Mouse (Mus musculus) small intestine, adult 2 months (tissue): ENCODE results near the gene Actl6b. TPM values are rescaled to one million over a fixed set of nuclear protein-coding genes. Genes with fewer than 3 reads are reported as not detected.

Experiments
- H3K27ac ChIP-seq: fragments of 200-500 bp; 2 replicates; pipeline ENCODE4 v1.5.1; 2012; ENCODE audit warnings: low read depth, low read length, control low read depth, inconsistent platforms; ENCODE audit not compliant: insufficient read depth
- H3K27me3 ChIP-seq: fragments of 200-500 bp; 2 replicates; pipeline ENCODE4 v1.6.1; 2012; ENCODE audit warnings: mild to moderate bottlenecking, moderate library complexity, low read length, inconsistent platforms; ENCODE audit not compliant: control insufficient read depth, insufficient read depth
- H3K36me3 ChIP-seq: fragments of 200-500 bp; 2 replicates; pipeline ENCODE4 v1.6.1; 2012; ENCODE audit warnings: mild to moderate bottlenecking, low read length, control low read depth, inconsistent platforms; ENCODE audit not compliant: control insufficient read depth, insufficient read depth
- H3K4me1 ChIP-seq: fragments of 200-500 bp; 2 replicates; pipeline ENCODE4 v1.6.1; 2012; ENCODE audit warnings: low read length, inconsistent platforms, mixed read lengths; ENCODE audit not compliant: control insufficient read depth, insufficient read depth, insufficient read length
- H3K4me3 ChIP-seq: fragments of 200-500 bp; 2 replicates; pipeline ENCODE4 v1.5.1; 2012; ENCODE audit warnings: low read depth, mild to moderate bottlenecking, control low read depth, inconsistent platforms, low read length, moderate library complexity
- CTCF ChIP-seq: fragments of 200-500 bp; IDR thresholded peaks from 2 replicates; pipeline ENCODE4 v1.5.1; 2012; ENCODE audit warnings: low read depth, mild to moderate bottlenecking, control low read depth, inconsistent platforms, low read length, moderate library complexity, mixed read lengths; ENCODE audit not compliant: insufficient replicate concordance, insufficient read length; ENCODE audit errors: extremely low read depth
- POLR2A ChIP-seq: fragments of 200-500 bp; IDR thresholded peaks from 2 replicates; pipeline ENCODE4 v1.6.1; 2012; ENCODE audit warnings: low read depth, mild to moderate bottlenecking, control low read depth, inconsistent platforms, low read length, moderate library complexity
- WGBS: fragments of 180-500 bp; shearing (Covaris S2); methylation state at CpG from one replicate; pipeline ENCODE4 v1.1.7; 2018; 5-methylcytosine and 5-hydroxymethylcytosine counted together
- polyA plus RNA-seq: library from polyadenylated mRNA; depleted of rRNA; stranded (reverse); fragments of >200 nt; gene quantifications from 2 replicates; pipeline ENCODE4 v1.2.3, GENCODE M21; 2012; rRNA removed

Actl6b gene
- polyA plus RNA-seq, 1 experiment = 1.0 TPM

GRCm38 (mm10) chr5:137615347-137615746, 62.0 kb downstream of the Actl6b start:
- TF ChIP-seq CTCF = no peak
- TF ChIP-seq POLR2A = no peak
- Histone ChIP-seq H3K27ac (no peak overlapping the region), H3K36me3 (no peaks in the 10 kb centered on the region), H3K4me3 (no peak overlapping the region), H3K4me1 (peaks cover 13% of the 10 kb centered on the region), H3K27me3 (no peaks in the 10 kb centered on the region)
- 77% methylated on average over 7 of the region's 7 CpGs for whole genome bisulfite sequencing

Other genes starting within 250 kb of the Actl6b start
- gene Srrt, start 245.8 kb upstream of the Actl6b start, polyA plus RNA-seq = 60.3 and 109 TPM in 2 replicates
- gene Trip6, start 239.1 kb upstream of the Actl6b start, polyA plus RNA-seq = 7.6 and 8.2 TPM in 2 replicates
- gene Slc12a9, start 219.9 kb upstream of the Actl6b start, polyA plus RNA-seq = 9.2 and 14.8 TPM in 2 replicates
- gene Ephb4, start 203.4 kb upstream of the Actl6b start, polyA plus RNA-seq = 14.8 and 27.5 TPM in 2 replicates
- 0.98 and 2.3 TPM in 2 replicates for gene Zan, start 76.5 kb upstream of the Actl6b start, polyA plus RNA-seq
- 23.1 and 36.6 TPM in 2 replicates for gene Pop7, start 51.0 kb upstream of the Actl6b start, polyA plus RNA-seq
- 7.3 and 15.7 TPM in 2 replicates for gene Gigyf1, start 35.0 kb upstream of the Actl6b start, polyA plus RNA-seq
- gene Epo, start 20.3 kb upstream of the Actl6b start, polyA plus RNA-seq = not detected in 2 replicates
- gene Gnb2, start 20.0 kb upstream of the Actl6b start, polyA plus RNA-seq = 534 and 1,215 TPM in 2 replicates
- gene Tfr2, start 16.3 kb downstream of the Actl6b start, polyA plus RNA-seq = 0.20 and 0.52 TPM in 2 replicates
- gene Mospd3, start 47.5 kb downstream of the Actl6b start, polyA plus RNA-seq = 89.7 and 164 TPM in 2 replicates
- 30.4 and 31.1 TPM in 2 replicates for gene Pcolce, start 60.3 kb downstream of the Actl6b start, polyA plus RNA-seq
- 0.08 and 0.19 TPM in 2 replicates for gene Fbxo24, start 75.5 kb downstream of the Actl6b start, polyA plus RNA-seq
- 38.4 and 54.1 TPM in 2 replicates for gene Lrch4, start 75.6 kb downstream of the Actl6b start, polyA plus RNA-seq
- gene Gm20605, start 75.7 kb downstream of the Actl6b start, polyA plus RNA-seq = 19.1 and 29.0 TPM in 2 replicates
- 86.6 and 155 TPM in 2 replicates for gene Sap25, start 87.8 kb downstream of the Actl6b start, polyA plus RNA-seq
- 0.35 and 0.43 TPM in 2 replicates for gene Irs3, start 92.2 kb downstream of the Actl6b start, polyA plus RNA-seq
- 6.1 and 11.6 TPM in 2 replicates for gene Agfg2, start 131.2 kb downstream of the Actl6b start, polyA plus RNA-seq
- gene Nyap1, start 188.1 kb downstream of the Actl6b start, polyA plus RNA-seq = 7.3 and 25.1 TPM in 2 replicates
- 72.9 and 209 TPM in 2 replicates for gene Tsc22d4, start 192.2 kb downstream of the Actl6b start, polyA plus RNA-seq
- 40.0 and 75.4 TPM in 2 replicates for gene Ppp1r35, start 225.3 kb downstream of the Actl6b start, polyA plus RNA-seq
- 11.0 and 41.7 TPM in 2 replicates for gene Mepce, start 234.1 kb downstream of the Actl6b start, polyA plus RNA-seq
- 0.25 and 0.39 TPM in 2 replicates for gene Zcwpw1, start 234.3 kb downstream of the Actl6b start, polyA plus RNA-seq